Mouse (Mus musculus) lung, postnatal 0 days (tissue): ENCODE measurements around the gene Alb.

ENCODE experiments used
- CTCF ChIP-seq: IDR thresholded peaks from 2 replicates; pipeline ENCODE4 v1.5.1; 2016; ENCODE audit warnings: antibody characterized with exemption, mild to moderate bottlenecking
- EP300 ChIP-seq: IDR thresholded peaks from 2 replicates; pipeline ENCODE4 v1.6.1; 2016; ENCODE audit warnings: antibody characterized with exemption, mild to moderate bottlenecking, control low read depth

DNA sequence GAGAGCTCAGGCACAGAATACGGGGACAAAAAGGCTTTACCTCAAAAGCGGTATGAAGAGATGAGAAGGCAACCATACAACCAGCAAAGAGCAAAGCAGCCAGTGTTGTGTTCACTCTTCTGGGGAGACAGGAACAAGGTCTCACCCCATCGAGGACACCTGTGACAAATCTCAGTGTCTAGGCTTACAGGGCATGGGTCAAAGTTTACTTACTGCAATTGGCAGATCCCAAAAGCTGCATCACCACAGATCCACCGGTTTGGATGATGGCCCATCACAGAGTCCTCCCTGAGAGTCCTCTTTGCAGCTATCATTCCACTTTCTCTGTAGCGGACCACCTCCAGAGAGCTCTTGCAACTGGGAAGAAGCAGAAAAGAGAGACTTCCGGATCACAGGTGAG, 54.9 kb downstream of the Alb start:
- TF ChIP-seq CTCF, result no peak
- TF ChIP-seq EP300, result no peak
